Mouse (Mus musculus): ENCODE data around the gene Olfr829.
"Not testable (repeated sequence)": the region's sequence is repeated elsewhere in the genome, so short reads cannot be mapped to it uniquely, and the experiment has no call there.

Gene Olfr829

DNA sequence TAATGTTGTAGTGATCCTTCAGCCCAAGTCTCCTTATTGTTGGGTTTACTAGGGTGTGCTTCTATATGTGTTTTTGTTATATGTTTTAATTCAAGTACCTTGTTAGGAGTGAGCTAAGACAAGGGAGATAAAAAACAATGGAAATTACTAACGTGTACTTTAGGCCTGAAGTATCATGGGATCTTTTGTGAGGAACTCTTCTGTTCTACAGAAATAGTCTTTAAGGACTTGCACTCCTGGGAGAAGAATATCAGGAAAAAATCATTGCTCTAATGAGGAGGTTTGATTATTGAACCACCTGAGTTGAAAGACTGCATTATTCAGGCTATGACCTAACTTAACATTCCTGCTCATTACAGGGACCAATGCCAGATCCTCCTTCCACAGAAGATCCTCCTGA, at the start of gene Olfr829:
Gene Olfr829, plus strand, starts transcription at position 301 of the 400 bp plus-strand sequence.
- DNase-seq: no peak

DNA sequence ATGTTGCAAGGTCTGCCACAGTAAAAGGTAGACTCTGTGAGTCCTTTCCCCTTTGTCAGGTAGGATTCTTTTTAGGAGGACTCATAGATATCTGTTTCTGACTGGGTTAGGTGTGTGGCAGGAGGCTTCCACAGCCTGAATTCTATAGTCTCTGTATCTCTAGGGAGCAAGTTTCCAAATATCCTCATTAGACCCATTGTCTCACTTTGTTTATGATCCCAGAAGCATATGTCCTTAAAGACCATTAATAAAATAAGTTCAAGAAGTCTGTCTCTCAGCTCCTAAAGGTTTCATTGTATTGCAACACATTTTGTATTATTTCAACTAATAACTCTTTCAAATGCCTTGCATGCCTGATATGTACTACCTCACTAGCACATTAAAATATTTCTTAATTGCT, 35.3 kb upstream of the Olfr829 start, which contains the start of gene Olfr828:
Gene Olfr828, minus strand, starts transcription at position 101 of the 400 bp plus-strand sequence.
- no peak for DNase-seq

DNA sequence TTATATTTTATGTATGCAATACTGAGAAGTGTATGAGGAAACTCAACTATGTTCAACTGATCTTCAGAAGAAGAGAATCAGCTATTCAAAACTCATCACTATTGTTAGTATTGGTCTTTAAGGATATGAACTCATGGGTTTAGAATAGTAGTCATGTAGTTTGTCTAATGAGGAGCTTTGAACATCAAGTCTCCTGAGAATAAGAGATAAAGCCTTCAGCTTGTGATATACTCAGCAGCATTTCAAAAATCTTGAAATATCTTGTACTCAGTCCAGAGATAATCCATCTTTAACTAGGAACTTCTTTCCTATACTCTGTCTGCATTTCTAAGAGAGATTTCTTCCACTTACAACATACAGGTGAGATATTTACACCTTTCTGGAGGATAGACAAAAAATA, 19.7 kb downstream of the Olfr829 start, which contains the start of gene Olfr830:
Gene Olfr830, plus strand, starts transcription at position 301 of the 400 bp plus-strand sequence.
- no peak for DNase-seq

DNA sequence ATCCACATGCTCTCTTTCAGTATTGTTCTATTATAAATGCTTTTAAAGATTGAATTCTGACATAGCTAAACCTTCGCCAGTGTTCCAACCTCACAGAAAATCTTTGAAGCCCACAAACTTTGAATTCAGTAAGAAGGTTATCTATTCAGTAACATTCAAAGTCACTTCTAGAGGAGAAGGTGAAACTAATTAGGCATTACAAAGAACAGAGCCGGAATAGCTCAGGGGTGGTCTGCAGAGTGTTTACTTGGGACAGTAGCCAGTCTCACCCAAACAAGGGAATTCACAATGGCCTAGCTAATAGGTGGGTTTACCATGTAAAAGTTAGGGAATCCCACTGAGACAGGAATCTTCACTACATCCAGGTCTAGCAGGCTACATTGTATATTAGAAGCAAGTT, 53.0 kb downstream of the Olfr829 start:
- not testable (repeated sequence) for DNase-seq
